Mouse (Mus musculus) MEL (cell line): ENCODE measurements at regions not wholly inside any gene's neighbourhood (a gene's known extent, or its start where the extent isn't known, plus 50 kb on each side); places are given as distances from the start of the nearest gene placed in this dataset.

Experiments
- CTCF ChIP-seq, 3 experiments: IDR thresholded peaks in 2 of 3; conservative IDR thresholded peaks in 1 of 3; 2 replicates each; pipeline ENCODE4 v1.5.1; 2011 to 2012; ENCODE audit warnings: low read length in 3 of 3, low read depth in 2 of 3, mild to moderate bottlenecking in 2 of 3, improper control_type of control experiment in 1 of 3, inconsistent platforms in 1 of 3, mixed read lengths in 1 of 3, moderate library complexity in 1 of 3; ENCODE audit not compliant: control insufficient read depth in 1 of 3, insufficient read depth in 1 of 3, poor library complexity in 1 of 3, severe bottlenecking in 1 of 3
- HCFC1 ChIP-seq: IDR thresholded peaks from 2 replicates; pipeline ENCODE4 v1.6.1; 2012; ENCODE audit warnings: low read depth, mild to moderate bottlenecking, inconsistent platforms, low read length, improper control_type of control experiment, moderate library complexity

- no peak for TF ChIP-seq CTCF (IDR thresholded peaks at IDR 0.05 in 2 of 3, conservative IDR thresholded peaks at IDR 0.05 in 1 of 3; ENCODE audit: control insufficient read depth in 1 of 3, insufficient read depth in 1 of 3, low read depth in 2 of 3, low read length in 3 of 3, poor library complexity in 1 of 3, severe bottlenecking in 1 of 3)
- TF ChIP-seq HCFC1, result no peak
Observed at GRCm38 (mm10) chr10:117459651-117460365, 80.0 kb upstream of the Cpsf6 start.
